10 mouse cellular contexts compared by ENCODE assay signal in the genomic region with DNA sequence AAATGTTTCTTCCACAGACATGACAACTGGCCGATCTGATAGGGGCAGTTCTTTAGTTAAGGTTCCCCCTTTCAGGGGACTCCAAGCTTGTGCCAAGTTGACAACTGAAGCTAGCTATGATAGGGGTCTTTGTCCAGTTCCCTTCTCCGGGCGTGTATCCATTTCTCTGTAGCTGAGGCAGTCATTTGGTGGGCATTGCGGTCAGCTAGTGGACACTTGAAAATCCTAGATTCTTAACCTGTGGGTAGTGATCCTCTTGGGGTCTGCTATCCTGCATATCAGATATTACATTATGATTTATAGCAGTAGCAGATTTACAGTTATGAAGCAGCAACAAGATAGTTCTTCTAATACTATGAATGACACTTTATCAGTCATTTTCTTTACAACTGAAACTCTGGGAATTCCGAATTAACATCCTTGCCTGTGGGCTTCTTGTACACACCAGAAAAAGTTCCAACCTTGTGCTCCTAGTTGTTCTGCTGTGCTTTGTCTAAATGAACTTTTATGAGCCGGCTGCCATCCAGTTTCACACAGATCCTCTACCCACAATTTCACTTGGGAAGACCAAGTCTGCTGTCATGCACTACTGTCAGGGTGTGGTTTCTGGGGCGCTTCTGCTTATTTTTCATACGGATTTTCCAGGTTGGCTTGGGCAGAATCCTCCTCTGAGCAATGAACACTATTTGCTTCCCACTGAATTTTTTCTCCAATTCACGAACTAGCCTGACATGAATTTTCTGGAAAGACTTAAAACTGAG. TPM values are rescaled to one million over a fixed set of nuclear protein-coding genes. Genes with fewer than 3 reads are reported as not detected.
A peak's percentile ranks its signal among the peaks of the same experiment; 100 is the strongest.
DNase-seq lines count a peak whose midpoint lies in the region.
"Not testable (repeated sequence)": the region's sequence is repeated elsewhere in the genome, so short reads cannot be mapped to it uniquely, and the experiment has no call there.
"Had no signal": no experiment of that assay in that cellular context is flagged by ENCODE, and none has a peak within 500 bp of the region (broad histone marks: within the 10 kb centered on the region; RNA-seq: fewer than 3 reads in every experiment).

No protein-coding gene starts in this region.

- intact Hi-C loops in heart, postnatal 25 days (cut with DNase I): not testable (repeated sequence)

- peak; percentile 20 for DNase-seq in cerebellum, adult 9-11 months
- peak; percentile 17 to 33 for DNase-seq in gastrocnemius, postnatal 4 days (ENCODE audit: low spot score in 2 of 2)
- peak; percentile 16 for DNase-seq in heart, postnatal 25 days (ENCODE audit: low spot score)
- peak; percentile 8 for DNase-seq in kidney, adult 18-20 months
- DNase-seq in layer of hippocampus, adult 9-11 months: peak; percentile 14
- DNase-seq in lung, postnatal 4 days: peak; percentile 15 to 26
- DNase-seq in right cerebral cortex, postnatal 10 days (ENCODE audit: low spot score in 2 of 2): peak; percentile 19 to 23
- peak; percentile 9 for DNase-seq in urinary bladder, postnatal 14 days (ENCODE audit: low spot score)

RNA-seq across cellular contexts. Expression of gene Gm21119, which starts 18.5 kb away (rescaled TPM):
- under 1 TPM; 0.23 to 0.47 TPM for total RNA-seq in gastrocnemius, postnatal 4 days (2021)
- under 1 TPM; 0.17 to 0.44 TPM for total RNA-seq in heart, postnatal 25 days (2021)
- total RNA-seq: CH12.LX; megakaryocyte progenitor cell, adult 5-6 weeks had no signal

Comparison
In these comparisons a context has a peak if more than half of its experiments do, and no peak if none do; other contexts are left out.
1. Peak in every context shown above with its lines: DNase-seq.